Mouse (Mus musculus) activated CD4-positive, CD25-positive, alpha-beta regulatory T cell, adult 4 months (primary cell): ENCODE data around the gene Ago4. TPM values are rescaled to one million over a fixed set of nuclear protein-coding genes. Genes with fewer than 3 reads are reported as not detected.

Experiments used
- ATAC-seq: one replicate; pipeline ENCODE4 v1.8.0; 2017
- polyA plus RNA-seq, 2 experiments: library from polyadenylated mRNA; unstranded; fragments of 100-300 nt; shearing (Covaris generic); gene quantifications; one replicate each; pipeline ENCODE4 v1.2.1; 2017

Ago4 gene
- polyA plus RNA-seq, 2 experiments from 2014 or later = 0.05 to 0.09 TPM

GRCm38 (mm10) chr4:126512308-126513066, 20.8 kb downstream of the Ago4 start:
- no peak for ATAC-seq

GRCm38 (mm10) chr4:126511013-126511412, 22.3 kb downstream of the Ago4 start:
- no peak for ATAC-seq

- ATAC-seq = no peak
Measured at GRCm38 (mm10) chr4:126509072-126509471, 24.2 kb downstream of the Ago4 start.

GRCm38 (mm10) chr4:126508110-126508899, 25.0 kb downstream of the Ago4 start:
- ATAC-seq = no peak

- ATAC-seq = no peak
Measured at GRCm38 (mm10) chr4:126502977-126503309, 30.3 kb downstream of the Ago4 start.

GRCm38 (mm10) chr4:126502141-126502976, 30.9 kb downstream of the Ago4 start:
- no peak for ATAC-seq

GRCm38 (mm10) chr4:126498601-126499000, 34.7 kb downstream of the Ago4 start:
- ATAC-seq = no peak

- no peak for ATAC-seq
Measured at GRCm38 (mm10) chr4:126496963-126497362, 36.3 kb downstream of the Ago4 start.

- no peak for ATAC-seq
Measured at GRCm38 (mm10) chr4:126495942-126496790, 37.1 kb downstream of the Ago4 start.

GRCm38 (mm10) chr4:126495453-126495852, 37.8 kb downstream of the Ago4 start:
- no peak for ATAC-seq

- ATAC-seq = no peak
Measured at GRCm38 (mm10) chr4:126493416-126493815, 39.9 kb downstream of the Ago4 start.

- ATAC-seq = no peak
Measured at GRCm38 (mm10) chr4:126491977-126492376, 41.3 kb downstream of the Ago4 start.

- ATAC-seq = no peak
Measured at GRCm38 (mm10) chr4:126490726-126491125, 42.5 kb downstream of the Ago4 start.

- no peak for ATAC-seq
Measured at GRCm38 (mm10) chr4:126489811-126490210, 43.5 kb downstream of the Ago4 start.

GRCm38 (mm10) chr4:126486217-126486616, 47.1 kb downstream of the Ago4 start:
- ATAC-seq = no peak

- ATAC-seq = no peak
Measured at GRCm38 (mm10) chr4:126485065-126485464, 48.2 kb downstream of the Ago4 start.

- ATAC-seq = no peak
Measured at GRCm38 (mm10) chr4:126483874-126484273, 49.4 kb downstream of the Ago4 start.

GRCm38 (mm10) chr4:126482951-126483350, 50.3 kb downstream of the Ago4 start:
- ATAC-seq = no peak

GRCm38 (mm10) chr4:126481461-126481860, 51.8 kb downstream of the Ago4 start:
- ATAC-seq = no peak

- no peak for ATAC-seq
Measured at GRCm38 (mm10) chr4:126480288-126480687, 53.0 kb downstream of the Ago4 start.

- no peak for ATAC-seq
Measured at GRCm38 (mm10) chr4:126473031-126473430, 60.2 kb downstream of the Ago4 start.

- ATAC-seq = no peak
Measured at GRCm38 (mm10) chr4:126469334-126469733, 63.9 kb downstream of the Ago4 start.
